Mouse (Mus musculus): Measurements from ENCODE around the gene Creb3l2. TPM values are rescaled to one million over a fixed set of nuclear protein-coding genes. Genes with fewer than 3 reads are reported as not detected.

The Creb3l2 gene
- total RNA-seq, 4 experiments from 2014 or later, result 95.9 to 118 (median 110) TPM

DNA sequence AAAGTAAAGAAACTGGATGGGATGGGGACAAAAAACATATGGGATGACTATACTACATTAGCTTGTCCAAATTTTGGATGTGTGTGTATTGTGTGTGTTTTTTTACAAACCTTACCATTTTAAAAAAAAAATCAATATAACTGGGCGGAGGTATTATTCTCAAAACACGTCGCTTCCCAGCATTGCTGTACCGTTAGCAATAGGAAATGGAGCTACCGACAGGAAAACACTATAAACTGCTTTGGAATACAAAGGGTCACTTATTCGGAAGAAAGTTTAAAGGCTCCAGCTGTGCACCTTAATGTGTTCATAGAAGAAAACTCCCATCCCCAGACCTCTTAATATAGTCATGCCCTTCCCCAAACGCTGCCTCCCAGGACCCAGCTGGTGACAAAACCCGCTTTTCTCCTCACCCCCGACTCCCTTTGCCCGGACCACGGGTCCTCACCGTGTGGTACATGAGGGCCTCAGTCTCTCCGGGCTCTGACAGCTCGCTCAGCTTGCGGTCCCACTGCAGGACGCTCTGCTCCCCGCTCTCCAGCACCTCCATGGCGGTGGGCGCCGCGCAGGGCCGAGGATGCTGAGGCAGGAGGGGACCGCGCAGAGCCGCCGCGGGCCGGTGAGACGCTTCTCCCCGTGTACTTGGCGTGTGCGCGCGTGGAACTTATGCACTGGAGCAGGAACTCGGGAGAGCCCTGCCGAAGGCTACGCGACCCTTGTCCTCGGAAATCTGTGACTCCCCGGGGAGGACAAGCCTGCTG is 515 bp downstream of the Creb3l2 start:
- peak; percentile 45 for DNase-seq

GRCm38 (mm10) chr6:37440491-37441250 is 1.3 kb downstream of the Creb3l2 start:
- DNase-seq, result peak; percentile 40

DNA sequence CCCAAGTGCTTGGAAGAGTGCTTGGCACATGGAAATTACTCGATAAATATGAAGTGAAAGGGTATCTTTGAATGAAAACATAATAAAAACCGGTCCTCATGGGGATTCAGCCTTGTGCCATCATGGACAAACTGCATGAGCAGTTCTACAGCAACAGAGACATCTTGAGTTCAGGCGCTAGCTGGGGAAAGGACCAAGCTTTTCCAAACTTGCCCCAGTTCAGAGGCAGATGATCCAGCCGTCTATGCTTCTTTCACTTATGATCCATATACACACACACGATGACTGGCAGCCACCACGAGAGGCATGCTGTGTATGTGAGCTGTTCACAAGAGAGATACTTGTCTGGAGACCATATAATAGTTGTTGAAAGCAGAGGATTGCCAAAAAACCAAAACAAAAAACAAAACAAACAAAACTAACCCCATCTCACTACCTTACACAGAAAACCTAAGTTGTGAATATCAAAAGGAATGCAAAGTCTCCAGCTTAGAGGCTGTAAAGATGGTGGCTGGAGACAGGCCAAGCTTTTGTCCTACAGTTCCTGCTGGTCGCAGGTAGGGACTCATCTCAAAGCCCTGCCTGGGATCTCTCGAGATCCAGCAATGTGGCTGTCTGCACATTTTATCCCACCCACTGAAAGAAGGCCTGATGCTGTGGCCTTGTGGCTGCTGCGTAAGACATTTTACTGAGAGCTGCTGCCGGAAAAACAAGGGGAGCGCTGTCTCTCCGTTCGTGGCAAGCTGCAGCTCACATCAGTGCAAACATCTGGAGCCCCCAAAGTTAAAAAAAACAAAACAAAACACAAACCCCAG is 2.1 kb downstream of the Creb3l2 start:
- DNase-seq, result peak; percentile 37

GRCm38 (mm10) chr6:37438510-37438909 is 3.4 kb downstream of the Creb3l2 start:
- DNase-seq, result no peak

DNA sequence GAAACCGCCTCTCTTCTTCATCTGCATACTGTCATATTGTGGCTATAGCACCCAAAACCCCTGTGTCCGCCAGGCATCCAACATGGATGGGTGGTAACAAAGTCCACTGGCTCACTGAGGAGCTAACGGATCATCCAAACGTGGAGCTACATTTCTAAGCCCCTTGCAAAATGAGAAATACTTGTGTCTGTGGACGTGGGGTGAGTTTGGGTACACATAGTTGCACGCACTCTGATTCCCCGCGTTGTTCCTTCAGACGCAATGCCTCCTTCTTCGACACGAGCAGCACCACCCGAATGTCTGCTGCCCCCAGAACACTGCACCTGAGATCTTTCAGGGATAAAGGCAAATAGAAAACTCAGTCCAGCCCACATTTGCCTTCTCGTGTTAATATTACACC is 4.9 kb downstream of the Creb3l2 start:
- no peak for DNase-seq

DNA sequence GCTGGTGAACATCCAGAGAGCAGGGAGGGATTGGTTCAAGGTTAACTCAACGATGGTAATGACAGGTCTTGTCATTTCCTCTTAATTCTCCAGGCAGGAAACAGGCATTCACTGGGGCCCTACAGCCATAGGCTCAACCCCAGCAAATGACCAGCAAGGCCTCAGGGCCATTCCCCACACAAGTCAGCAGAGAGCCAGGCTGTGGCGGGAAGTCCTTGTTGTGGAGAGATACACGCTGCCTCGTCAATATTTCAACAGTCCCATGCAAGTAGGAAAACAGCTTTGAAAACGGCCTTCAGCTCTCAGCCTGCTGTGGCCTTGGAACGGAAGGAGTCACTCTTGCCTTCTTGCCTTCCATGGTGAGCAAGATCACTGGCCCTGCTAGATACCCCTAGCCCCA is 6.6 kb downstream of the Creb3l2 start:
- peak; percentile 85 for DNase-seq

GRCm38 (mm10) chr6:37429849-37430470 is 12.0 kb downstream of the Creb3l2 start:
- DNase-seq, result no peak

GRCm38 (mm10) chr6:37428947-37429346 is 13.0 kb downstream of the Creb3l2 start:
- no peak for DNase-seq

GRCm38 (mm10) chr6:37428044-37428443 is 13.9 kb downstream of the Creb3l2 start:
- DNase-seq, result no peak

DNA sequence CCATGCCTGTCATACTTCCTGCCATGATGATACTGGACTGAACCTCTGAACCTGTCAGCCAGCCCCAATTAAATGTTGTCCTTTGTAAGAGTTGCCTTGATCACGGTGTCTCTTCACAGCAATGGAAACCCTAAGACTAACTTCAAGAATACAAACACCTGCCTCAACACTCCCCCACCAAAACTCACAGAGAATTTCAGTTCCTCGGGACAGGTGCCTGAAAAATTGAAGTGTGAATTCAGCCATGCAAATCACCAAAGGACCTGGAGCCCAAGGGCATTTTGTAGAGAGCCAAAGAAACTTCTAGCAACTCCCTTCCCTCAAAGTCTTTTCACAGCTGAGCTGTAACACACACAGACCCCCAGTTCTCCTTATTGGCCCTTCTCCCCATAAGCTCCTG is 15.3 kb downstream of the Creb3l2 start:
- DNase-seq, result no peak

GRCm38 (mm10) chr6:37425833-37426232 is 16.1 kb downstream of the Creb3l2 start:
- DNase-seq, result no peak

GRCm38 (mm10) chr6:37425075-37425474 is 16.9 kb downstream of the Creb3l2 start:
- no peak for DNase-seq

- DNase-seq, result no peak
These were observed 17.6 kb downstream of the Creb3l2 start for GRCm38 (mm10) chr6:37424374-37424773.

DNA sequence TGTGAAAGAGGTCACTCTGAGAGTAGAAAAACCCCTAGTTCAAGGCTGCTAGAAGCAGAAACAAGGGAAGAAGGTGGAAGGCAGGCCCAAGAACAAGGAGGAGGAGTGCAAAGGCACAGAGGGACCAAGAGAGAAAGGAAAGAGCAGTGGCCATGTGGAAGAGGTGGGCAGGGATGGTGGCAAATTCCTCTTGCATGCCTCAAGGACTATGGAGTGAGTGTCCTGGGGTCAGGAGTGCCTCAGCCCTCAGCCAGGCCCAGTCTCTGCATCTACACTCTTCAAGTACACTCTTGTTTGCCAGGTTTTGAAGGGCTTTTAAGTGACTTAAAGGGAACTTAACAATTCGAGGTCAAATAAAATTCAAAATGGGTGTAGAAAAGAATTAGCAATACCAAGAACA is 18.6 kb downstream of the Creb3l2 start:
- no peak for DNase-seq

DNA sequence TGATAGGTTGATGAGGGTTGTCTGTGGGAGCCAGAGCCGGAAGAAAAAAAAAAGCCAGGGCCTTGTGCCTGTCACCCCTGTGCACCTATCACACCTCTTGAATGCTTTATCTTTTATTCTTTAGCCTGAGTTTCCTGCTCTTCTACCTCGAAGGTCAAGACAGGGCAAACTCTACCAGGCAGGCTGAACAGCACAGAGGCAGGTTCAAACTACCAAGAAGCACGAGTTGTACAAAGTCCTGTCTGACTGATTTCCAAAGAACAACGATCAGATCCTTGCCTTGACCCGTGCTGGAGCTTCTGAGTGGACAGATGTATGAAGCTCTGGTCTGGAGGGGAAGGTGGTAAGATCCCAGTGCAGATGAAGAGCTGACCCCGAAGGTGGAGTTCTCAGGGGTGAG is 20.8 kb downstream of the Creb3l2 start:
- DNase-seq, result no peak

- no peak for DNase-seq
These were observed 22.5 kb downstream of the Creb3l2 start for GRCm38 (mm10) chr6:37419445-37419941.

DNA sequence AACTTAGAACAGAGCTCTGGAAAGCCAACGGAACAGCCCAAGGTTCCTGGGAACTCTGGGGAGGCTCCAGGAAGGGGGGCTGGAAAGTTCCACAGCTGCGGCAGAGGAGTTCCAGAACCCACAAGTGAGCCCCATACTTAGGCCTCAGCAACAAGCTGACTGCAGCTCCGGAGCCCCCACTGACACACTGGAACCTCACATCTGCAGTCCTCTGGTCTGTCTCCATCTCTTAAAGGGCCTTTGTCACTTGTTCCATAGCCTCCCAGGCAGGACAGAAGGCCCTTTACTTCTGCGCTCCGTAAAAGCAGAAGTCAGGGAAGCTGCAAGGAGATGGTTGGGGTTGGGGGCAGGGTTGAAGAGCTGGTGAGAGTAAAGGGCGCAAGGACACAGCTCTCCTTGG is 23.0 kb downstream of the Creb3l2 start:
- DNase-seq, result no peak

DNA sequence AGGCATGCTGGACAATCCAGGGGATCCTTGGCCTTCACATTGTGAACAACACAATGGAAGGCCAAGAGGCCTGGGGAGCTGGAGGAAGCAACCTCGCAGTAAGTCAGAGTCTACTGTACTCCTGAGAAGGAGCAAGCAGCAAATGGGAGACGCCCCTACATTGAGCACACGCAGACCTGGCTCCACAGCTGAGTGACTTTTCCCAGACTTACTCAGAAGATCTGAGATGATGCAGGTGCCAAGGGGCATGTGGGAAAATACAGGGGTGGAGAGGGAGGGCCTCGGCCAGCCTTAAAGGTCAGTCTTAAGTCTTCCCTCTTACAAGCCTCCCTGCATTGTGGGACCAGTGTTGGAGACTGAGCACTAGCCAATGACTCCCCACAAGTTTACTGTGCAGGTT is 25.2 kb downstream of the Creb3l2 start:
- no peak for DNase-seq

GRCm38 (mm10) chr6:37415505-37415904 is 26.4 kb downstream of the Creb3l2 start:
- DNase-seq, result no peak

DNA sequence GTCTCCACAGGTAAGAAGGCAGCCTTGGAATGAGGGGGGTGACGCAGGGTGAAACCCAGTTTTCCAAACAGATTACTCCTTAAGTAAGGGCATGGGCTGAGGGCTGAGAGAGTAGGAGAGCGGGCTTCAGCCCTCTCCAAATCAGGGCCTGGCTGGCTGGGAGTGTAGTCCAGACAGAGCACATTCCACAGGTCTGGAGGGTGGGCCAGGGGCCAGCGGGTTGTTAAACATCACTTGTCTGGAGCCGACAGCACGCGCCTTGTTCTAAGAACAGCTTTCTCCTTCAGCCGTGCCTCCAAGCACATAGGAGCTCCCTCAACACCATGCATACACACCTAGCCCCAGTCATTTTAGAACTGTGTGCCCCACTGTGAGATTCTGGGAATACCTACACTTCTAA is 26.9 kb downstream of the Creb3l2 start:
- DNase-seq, result no peak

DNA sequence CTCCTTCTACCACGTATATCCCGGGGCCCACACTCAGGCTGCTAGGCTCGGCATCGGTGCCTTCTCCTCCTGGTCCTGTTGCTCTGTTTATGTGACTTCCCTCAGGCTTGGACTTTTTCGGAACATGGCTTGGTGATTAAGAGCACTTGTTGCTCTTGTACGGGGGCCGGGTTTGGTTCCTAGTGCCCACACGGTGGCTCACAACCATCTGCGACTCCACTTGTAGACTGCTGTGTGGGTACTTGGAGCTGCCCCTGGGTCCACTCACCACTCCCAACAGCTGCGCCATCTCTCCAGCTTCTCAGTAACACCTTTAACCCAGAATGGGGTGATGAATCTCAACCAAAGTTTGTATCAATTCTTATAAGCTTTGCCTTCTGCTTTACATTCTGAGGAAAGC is 27.4 kb downstream of the Creb3l2 start:
- no peak for DNase-seq

DNA sequence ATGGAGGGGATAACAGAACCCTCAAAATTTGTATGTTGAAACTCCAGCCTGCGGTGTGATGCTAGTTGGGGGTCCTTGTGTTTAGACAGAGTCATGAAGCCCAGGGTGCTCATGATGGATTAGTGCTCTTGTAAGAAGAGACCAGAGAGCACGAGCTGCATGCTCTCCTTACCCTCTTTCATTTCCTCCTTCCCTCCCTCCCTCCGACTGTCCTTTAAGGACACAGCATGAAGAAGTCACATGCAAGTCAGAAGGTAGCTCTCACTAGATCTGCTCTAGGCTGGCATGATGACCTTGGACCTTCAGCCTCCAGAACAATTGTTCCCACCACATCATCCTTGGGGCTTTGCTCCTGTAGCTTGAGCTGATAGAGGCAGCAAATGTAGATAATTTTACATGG is 30.2 kb downstream of the Creb3l2 start:
- no peak for DNase-seq

Measured in adrenal gland, adult 8-10 months (tissue).